Mouse (Mus musculus): ENCODE results near the gene Bend6.

The Bend6 gene

DNA sequence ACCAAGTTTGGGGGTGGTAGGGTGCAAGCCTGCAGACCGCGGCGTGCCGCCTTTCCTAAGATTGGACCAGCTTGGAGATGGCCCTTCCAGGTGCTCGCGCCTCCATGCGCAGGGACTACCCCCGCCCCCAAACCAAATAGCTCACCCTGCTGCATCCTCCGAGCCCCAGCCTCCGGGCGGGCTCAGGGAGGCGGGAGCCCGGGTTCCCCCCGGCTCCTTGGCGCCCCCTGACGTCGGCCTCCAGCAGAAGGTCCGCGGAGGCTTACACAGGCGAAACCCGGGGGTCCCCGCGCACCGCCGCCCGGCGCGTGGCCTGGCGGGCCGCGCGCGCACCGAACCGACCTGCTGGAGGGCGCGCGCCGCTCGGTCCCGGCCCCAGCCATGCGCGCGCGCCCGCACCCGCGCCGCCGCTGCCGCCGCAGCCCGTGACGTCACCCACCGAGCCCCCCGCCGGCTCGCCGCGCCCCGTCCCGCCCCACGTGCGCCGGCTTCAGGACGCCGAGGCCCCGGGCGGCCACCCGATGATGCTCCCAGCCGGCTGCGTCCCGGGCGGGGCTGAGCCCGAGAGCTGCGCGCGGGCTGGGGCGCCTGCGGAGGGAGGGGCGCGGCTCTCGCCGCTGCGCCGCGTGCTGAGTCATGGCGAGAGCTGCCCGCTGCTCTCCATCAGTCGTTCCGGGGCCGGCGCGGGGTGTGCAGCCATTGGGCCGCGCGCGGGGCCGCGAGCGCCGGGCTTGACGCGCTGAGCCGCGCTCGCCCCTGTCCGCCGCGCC is at the start of gene Bend6:
Bend6 (minus strand) TSS at position 396 of the 770 bp plus-strand sequence.
- peak; percentile 36 to 38 for DNase-seq

- no peak for DNase-seq
Observed at GRCm38 (mm10) chr1:33955626-33956025, 48.0 kb upstream of the Bend6 start.

DNA sequence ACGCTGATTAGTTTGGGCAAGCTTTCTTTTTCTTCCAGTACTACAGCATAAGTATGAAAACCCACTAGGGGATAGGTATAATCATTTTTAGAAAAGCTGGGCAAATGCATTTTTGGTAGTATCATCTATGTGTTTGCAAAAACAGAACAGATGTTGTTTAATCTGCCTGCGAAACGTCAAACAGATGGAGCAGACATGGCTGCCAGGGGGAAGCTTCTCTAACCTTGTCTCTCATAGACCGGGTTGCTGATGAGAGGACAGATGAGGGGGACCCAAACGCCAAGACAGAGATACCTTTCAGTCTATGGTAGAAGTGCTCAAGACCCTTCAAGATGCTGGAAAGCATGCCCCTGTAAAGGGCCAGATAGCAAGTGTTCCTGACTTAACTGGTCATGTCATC is 40.9 kb upstream of the Bend6 start:
- DNase-seq, result no peak

GRCm38 (mm10) chr1:33947838-33948237 is 40.2 kb upstream of the Bend6 start:
- DNase-seq, result no peak

DNA sequence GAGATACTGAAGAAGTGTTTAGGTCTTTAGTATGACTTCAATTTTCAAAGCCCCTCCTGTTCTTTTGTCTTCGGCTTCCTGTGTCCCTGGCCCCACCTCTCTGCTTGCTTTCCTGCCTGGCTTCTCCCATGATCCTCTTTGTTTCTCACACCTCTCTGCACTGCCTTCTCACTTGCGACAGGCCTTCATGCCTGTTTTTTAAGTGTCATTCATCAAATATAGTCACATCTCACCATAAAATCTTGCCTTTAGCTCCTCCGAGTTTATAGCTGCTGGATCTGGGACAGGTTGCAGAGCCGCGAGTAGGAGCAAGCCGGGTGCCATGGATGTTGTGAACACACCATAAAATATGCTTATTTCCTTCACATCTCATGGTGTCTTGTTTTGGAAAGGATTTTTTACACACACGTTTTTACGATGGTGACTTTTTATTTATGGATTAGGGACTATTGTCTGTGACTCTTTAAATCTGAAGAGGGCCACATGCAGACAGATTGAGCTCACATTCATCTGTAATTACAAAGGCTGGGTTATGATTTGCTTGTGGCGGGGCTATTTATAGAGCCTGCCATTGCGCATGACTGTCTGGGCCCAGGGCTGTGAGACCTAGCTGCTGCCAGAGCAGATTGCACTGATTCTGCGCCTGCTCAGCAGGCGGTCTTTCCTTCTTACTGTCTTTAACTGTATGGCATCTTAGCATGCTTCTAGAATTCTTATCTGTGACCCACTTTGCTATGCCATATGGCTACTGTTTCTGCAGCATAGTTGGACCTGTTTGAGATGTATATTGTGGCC is 39.2 kb upstream of the Bend6 start:
- no peak for DNase-seq

DNA sequence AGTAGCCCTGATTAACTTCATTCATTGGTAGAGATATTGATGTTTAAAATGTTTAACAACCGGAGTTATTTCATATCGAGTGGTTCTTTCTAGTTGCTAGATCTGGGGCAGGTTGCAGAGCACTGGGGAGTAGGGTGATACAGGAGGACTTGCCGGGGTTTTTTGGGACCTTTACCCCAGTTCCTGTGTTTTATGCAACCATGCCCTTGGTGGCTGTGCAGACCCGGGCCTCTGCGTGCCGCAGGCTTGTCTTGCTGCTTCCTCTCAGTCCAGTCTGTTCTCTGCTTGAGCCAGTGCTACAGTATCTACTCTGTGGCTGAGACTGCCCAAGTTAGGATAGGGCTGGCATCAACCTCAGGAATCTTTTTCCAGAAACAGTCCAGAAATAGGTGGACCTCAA is 38.1 kb upstream of the Bend6 start:
- DNase-seq, result no peak

GRCm38 (mm10) chr1:33944977-33945750 is 37.5 kb upstream of the Bend6 start:
- DNase-seq, result peak in 1 of 2 experiments; percentile 7

DNA sequence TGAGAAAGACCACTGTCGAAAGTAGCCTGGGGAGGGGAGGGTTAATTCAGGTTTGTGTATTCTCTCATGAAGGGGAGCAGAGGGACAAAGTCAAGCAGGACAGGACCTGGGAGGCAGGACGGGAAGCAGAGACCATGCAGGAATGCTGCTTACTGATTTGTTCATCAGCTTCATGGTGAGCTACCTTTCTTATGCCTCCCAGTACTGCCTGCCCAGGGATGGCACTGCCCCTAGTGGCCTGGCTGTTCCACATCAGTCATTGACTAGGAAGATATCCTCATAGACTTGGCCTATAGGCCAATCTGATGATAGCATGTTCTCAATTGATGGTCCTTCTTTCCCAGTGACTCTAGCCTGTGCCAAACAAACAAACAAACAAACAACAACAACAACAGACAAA is 36.3 kb upstream of the Bend6 start:
- DNase-seq, result no peak

DNA sequence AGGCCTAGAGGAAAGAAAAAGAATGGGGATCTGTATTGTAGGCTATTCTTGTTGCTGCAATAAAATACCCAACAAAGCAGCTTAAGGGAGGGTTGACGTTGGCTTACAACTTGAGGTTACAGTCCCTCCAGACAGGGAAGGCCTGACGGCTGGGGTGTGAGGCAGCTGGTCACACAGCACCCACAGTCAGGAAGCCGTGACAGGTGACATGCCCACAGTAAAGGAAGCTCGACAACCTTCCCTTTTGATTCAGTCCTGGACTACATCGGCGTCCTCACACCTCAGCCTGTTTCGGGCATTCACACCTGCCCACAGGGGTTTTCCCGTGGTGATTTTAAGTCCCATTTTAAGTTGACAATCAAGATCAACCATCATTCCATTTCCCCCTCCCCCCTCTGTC is 35.0 kb upstream of the Bend6 start:
- DNase-seq, result no peak

GRCm38 (mm10) chr1:33940364-33940928 is 32.8 kb upstream of the Bend6 start:
- no peak for DNase-seq

GRCm38 (mm10) chr1:33939828-33940227 is 32.2 kb upstream of the Bend6 start:
- no peak for DNase-seq

DNA sequence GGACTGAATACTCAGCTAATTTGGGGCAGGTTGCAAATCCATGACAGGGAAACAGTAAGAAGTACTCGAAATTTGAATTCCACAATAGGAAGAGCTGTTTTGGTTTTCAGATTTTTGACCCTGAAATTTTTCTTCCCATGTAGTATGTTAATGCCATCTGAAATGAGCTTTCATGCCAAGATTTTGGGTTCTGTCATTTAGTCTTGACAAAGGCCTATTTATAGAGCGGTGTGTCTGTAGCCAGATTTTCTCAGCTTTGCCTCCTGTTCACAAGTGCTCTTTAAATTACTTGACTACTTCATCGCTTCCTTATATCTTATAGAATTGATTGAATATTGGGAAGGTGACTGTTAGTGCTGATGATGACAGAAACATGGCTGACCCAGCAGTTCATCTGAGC is 28.3 kb upstream of the Bend6 start:
- DNase-seq, result no peak

DNA sequence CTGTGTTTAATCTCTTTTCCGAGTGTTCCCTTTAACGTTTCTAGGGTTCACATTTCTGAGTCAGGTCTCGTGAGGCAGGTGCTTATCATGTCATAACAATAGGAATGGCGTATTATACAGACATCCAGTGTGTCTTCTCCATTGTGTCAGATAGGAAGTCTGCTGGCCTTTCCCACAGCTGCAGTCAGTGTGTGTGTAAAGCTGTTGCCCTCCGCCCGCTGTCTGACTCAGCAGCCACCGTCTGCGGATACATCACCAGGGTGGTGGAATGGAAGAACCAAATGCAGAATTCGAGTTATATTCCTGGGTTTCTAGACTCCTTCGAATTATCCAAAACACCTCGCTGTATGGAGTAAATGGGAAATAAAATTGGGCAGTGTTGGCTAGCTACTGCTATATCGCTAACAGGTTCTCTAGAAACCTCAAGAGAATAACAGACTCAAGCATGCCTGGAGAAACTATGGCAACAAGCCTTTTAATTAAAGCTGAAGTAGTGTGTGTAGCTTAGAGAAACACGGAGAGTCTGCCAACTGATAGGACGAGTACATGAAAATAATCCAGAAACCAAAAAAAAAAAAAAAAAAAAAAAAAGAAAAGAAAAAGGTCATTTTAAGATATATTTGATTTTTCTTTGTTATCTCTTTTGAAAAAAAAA is 25.4 kb upstream of the Bend6 start:
- no peak for DNase-seq

GRCm38 (mm10) chr1:33932196-33932595 is 24.6 kb upstream of the Bend6 start:
- DNase-seq, result no peak

DNA sequence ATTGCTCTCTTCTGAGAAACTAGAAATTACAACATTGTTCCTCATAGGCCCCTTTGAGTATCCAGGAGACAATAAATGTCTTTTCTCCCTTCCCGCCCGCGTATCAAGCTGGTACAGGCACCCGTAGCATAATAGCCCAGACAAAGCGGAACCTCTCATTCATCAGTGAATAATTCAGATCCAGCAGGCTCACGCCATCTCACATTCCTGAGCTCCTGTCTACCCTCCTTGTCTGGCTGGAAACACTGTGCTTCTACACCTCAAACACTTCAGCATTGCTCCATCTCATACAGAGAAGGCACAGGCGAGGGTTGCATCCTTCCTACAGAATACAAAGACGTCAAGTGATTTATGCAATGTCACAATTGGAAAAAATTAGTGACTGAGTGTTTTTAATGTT is 24.2 kb upstream of the Bend6 start:
- DNase-seq, result no peak

GRCm38 (mm10) chr1:33927466-33927865 is 19.9 kb upstream of the Bend6 start:
- no peak for DNase-seq

DNA sequence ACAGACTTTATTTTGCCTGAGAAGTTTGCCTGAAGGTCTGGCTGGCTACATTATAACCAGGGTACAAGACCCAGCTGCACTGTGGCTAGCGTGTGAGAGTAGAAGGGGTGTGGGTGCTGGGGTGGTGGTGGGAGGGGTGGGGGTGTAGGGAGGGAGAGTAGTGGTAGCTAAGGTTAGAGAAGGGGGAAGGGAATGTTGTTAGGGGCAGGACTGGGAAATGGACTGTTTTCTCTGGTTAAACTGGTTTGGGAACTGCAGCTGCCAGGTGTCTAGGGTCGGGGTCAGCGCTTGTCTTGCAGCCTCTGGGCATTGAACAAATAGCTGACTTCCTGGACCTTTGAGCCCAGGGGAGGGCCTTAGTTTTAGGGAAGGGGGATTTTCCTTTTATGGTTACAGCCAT is 17.7 kb upstream of the Bend6 start:
- DNase-seq, result no peak

- no peak for DNase-seq
Observed at GRCm38 (mm10) chr1:33922975-33923374, 15.4 kb upstream of the Bend6 start.

DNA sequence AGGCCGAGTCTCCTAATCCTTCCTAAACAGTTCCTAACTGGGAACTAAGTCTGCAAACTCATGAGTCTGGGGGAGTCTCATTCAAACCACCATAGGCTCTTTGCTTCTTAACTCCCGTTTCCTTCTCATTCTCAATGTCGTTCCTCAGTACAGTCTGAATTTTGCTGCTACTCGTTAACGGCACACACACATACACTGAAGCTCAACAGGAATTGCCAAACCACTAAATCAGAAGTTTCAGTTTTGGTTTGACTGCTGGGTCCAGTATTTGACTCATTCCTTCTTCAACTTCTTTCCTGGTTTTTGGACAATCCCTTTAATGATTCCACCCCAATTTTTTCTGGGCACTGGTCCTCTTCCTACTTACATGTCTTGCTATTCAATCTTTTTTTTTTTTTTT is 8.9 kb upstream of the Bend6 start:
- no peak for DNase-seq

GRCm38 (mm10) chr1:33911589-33911988 is 4.0 kb upstream of the Bend6 start:
- DNase-seq, result no peak

GRCm38 (mm10) chr1:33908191-33908962 is 761 bp upstream of the Bend6 start, which contains the start of gene Dst:
Gene Dst, plus strand, starts transcription at chr1:33908225.
- DNase-seq, result no peak

DNA sequence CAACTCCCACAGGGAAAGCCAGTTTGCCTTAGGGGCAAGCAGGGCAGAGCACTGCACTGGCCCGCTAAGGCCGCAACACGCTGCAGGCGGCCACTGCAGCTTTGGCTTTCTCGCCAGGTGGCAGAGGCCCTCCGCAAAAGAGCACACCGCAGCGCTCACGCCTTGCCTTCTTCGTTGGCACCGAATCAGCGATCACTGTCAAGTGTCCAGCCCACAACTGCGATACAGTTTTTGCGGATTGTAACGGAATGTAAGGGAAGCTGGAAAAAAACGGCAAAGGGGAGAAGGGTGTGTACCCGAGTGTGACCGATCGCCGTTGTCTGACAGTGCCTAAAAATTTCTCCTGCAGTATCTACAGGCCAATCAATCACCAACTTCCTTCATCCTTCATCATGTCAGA is 689 bp downstream of the Bend6 start:
- no peak for DNase-seq

All from thymus, adult 18-20 months (tissue).